Mouse (Mus musculus): ENCODE measurements at regions not wholly inside any gene's neighbourhood (a gene's known extent, or its start where the extent isn't known, plus 50 kb on each side); places are given as distances from the start of the nearest gene placed in this dataset.

DNA sequence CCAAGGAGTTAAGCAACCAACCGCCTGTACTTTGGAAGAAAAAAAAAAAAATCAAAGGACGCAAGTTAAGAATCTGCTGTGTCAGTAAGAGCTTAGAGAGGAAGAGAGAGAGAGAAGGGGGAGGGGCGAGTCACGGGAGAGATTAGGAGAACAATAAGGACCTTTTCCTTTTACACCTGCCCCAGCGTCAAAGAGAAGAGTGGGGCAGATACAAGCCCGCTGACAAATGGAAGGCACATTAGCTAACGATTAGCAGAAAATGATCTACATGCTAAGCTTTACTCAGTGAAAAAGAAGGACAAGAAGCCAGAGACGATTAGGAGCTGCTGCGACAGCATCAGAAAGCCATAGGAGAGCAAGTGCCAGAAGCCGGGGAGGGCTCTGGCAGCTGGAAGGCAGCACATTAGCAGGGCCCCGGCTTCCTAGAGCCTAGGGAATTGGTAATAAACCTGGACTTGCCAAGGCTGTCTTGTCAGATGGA lies 157.8 kb upstream of the Fam78b start:
- no peak for TF ChIP-seq CTCF (IDR thresholded peaks at IDR 0.05)
- no peaks in the 10 kb centered on the region for H3K27me3 ChIP-seq
- in situ Hi-C loops (cut with MboI; ENCODE audit: low pct_unique_long_range_greater_than_20kb): no loop called here
- POLR2A ChIA-PET: no interaction called here
- CTCF ChIA-PET: no interaction called here
- ATAC-seq (no peak), DNase-seq (ENCODE audit: low read depth, low spot score) (no peak)

DNA sequence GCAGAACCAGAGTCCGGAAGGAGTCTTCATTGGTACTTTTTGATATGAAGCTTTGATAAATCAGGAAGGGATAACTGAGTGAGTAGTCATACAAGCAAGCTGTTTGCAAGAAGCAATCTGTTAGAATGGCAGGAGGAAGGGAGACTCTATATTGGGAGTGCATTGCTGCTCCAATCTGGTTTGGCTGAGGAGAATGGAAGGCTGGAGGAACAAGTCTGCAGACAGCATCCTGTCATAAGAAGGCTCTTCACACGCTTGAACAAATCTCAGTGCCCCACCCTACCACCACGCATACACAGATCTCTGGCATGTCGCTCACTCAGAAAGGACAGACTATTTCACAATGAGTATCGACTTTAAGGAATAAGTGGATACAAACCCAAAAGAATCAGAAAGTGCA lies 154.7 kb upstream of the Fam78b start:
- TF ChIP-seq CTCF (IDR thresholded peaks at IDR 0.05): no peak
- ChIA-PET CTCF (no interaction called here), POLR2A (no interaction called here)
- DNase-seq (ENCODE audit: low read depth, low spot score) (no peak), ATAC-seq (no peak)
- H3K27me3 ChIP-seq: no peaks in the 10 kb centered on the region
- in situ Hi-C loops (cut with MboI; ENCODE audit: low pct_unique_long_range_greater_than_20kb): no loop called here

DNA sequence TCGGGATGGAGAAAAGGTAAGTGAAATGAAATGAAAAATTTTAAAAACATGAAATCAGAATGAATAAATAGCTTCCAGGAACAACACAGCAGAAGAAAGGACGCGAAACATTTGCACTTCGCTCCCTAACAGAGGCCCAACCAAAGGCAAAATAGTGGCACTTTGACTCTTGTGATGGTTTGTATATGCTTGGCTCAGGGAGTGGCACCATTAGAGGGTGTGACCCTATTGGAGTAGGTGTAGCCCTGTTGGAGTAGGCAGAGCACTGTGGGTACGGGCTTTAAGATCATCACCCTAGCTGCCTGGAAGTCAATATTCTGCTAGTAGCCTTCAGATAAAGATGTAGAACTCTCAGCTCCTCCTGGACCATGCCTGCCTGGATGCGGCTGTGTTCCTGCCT lies 154.0 kb upstream of the Fam78b start:
- ATAC-seq (no peak), DNase-seq (ENCODE audit: low read depth, low spot score) (no peak)
- no peak for TF ChIP-seq CTCF (IDR thresholded peaks at IDR 0.05)
- ChIA-PET CTCF (no interaction called here), POLR2A (no interaction called here)
- in situ Hi-C loops (cut with MboI; ENCODE audit: low pct_unique_long_range_greater_than_20kb): no loop called here
- H3K27me3 ChIP-seq: no peaks in the 10 kb centered on the region

- POLR2A ChIA-PET: no interaction called here
- H3K27me3 ChIP-seq: no peaks in the 10 kb centered on the region
- no peak for DNase-seq (ENCODE audit: low read depth, low spot score)
- no peak for TF ChIP-seq CTCF (IDR thresholded peaks at IDR 0.05)
- CTCF ChIA-PET: no interaction called here
- no peak for ATAC-seq
- in situ Hi-C loops (cut with MboI; ENCODE audit: low pct_unique_long_range_greater_than_20kb): no loop called here
Observed at GRCm38 (mm10) chr1:166848015-166848535, 153.1 kb upstream of the Fam78b start.

DNA sequence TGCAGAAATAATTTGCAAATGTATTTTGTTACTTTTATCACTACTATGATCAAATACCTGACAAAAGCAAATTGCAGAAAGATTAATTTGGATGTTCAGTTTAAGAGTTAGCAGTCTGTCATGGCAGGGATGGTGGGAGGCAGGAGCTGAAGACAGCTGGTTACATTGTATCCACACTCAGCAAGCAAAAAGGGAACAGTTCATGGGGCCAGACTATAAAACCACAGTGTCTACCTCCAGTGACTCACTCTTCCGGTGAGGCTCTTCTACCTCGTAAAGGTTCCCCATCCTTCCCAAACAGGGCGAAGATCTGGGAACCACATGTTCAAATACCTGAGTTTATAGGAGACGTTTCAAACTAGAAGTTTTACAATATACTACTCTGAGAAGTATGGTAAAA lies 145.2 kb upstream of the Fam78b start:
- POLR2A ChIA-PET: no interaction called here
- H3K27me3 ChIP-seq: no peaks in the 10 kb centered on the region

GRCm38 (mm10) chr1:166866256-166866655 lies 135.0 kb upstream of the Fam78b start:
- DNase-seq (ENCODE audit: low read depth, low spot score) (no peak), ATAC-seq (no peak)
- TF ChIP-seq CTCF (IDR thresholded peaks at IDR 0.05): no peak
- ChIA-PET POLR2A (no interaction called here), CTCF (interaction anchor here (0.9 kb wide), 1 partner anchor 10 kb away, joined by 3 read pairs; no protein-coding TSS in a partner anchor)
- in situ Hi-C loops (cut with MboI; ENCODE audit: low pct_unique_long_range_greater_than_20kb): no loop called here
- no peaks in the 10 kb centered on the region for H3K27me3 ChIP-seq

More for the DNA sequence above, 145.2 kb upstream of the Fam78b start:
- TF ChIP-seq CTCF (IDR thresholded peaks at IDR 0.05): no peak
- DNase-seq (ENCODE audit: low read depth, low spot score) (no peak), ATAC-seq (no peak)
- in situ Hi-C loops (cut with MboI; ENCODE audit: low pct_unique_long_range_greater_than_20kb): no loop called here
- CTCF ChIA-PET: interaction anchor here (1.3 kb wide), 1 partner anchor 11 kb away, joined by 3 read pairs; no protein-coding TSS in a partner anchor

DNA sequence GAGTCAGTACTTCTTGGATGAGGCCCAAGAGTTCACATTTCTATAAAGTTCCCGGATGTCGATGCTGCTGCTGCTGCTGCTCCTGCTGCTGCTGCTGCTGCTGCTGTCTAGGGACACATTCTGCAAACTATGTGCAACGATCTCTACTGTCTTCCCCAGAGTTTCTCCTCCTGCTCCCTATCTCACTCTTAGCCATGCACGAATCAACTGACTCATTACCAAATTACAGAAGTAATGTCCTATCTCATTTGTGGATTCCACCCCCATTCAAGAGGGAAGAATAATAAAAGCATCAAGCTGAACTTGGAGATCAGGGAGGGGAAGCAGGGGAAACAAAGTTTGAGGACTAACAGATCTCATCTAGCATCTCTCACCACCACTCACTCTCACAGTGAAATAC lies 130.0 kb upstream of the Fam78b start:
- no peak for TF ChIP-seq CTCF (IDR thresholded peaks at IDR 0.05)
- CTCF ChIA-PET: no interaction called here
- H3K27me3 ChIP-seq: no peaks in the 10 kb centered on the region
- POLR2A ChIA-PET: no interaction called here
- in situ Hi-C loops (cut with MboI; ENCODE audit: low pct_unique_long_range_greater_than_20kb): no loop called here
- ATAC-seq (no peak), DNase-seq (ENCODE audit: low read depth, low spot score) (no peak)

DNA sequence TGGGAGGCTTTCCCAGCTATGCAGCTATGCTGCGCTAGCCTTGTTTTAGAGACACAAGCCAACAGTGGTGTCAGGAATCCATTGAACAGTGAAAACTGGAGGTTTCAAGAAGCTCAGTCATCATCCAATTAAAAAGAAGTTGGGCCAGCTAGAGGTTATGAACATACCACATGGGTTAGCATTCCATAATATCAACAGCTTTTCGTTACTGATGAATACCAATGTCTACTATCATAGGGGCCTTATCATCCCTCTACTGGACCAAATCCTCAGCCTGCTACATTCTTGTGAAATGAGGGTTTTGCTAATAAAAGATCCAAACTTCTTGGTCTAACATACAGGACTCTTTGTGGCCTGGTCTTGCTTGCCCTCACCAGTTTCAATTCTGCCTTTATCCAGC lies 124.8 kb upstream of the Fam78b start:
- ChIA-PET POLR2A (no interaction called here), CTCF (interaction anchor here (1.0 to 1.5 kb wide), 2 partner anchors 10 to 23 kb away, joined by 3 to 5 read pairs; no protein-coding TSS in a partner anchor)
- DNase-seq (ENCODE audit: low read depth, low spot score) (no peak), ATAC-seq (no peak)
- H3K27me3 ChIP-seq: no peaks in the 10 kb centered on the region
- TF ChIP-seq CTCF (IDR thresholded peaks at IDR 0.05): no peak
- in situ Hi-C loops (cut with MboI; ENCODE audit: low pct_unique_long_range_greater_than_20kb): no loop called here

DNA sequence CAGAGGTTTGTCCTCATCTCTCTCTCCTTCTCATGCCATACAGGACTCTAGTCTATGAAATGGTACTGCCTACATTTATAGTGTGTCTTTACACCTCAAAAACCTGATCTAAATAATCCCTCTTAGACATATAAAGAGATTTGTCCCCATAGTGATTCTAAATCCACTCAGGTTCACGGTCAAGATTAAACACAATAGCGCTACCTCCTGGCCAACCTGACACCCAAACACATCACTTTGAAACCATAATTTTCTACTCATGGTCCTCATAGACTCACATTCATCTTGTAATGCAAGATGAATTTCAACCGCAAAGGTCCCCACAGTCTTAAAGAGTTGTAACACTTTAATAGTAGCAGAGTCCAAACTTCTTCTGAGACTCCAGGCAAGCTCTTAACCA lies 118.0 kb upstream of the Fam78b start:
- H3K27me3 ChIP-seq: no peaks in the 10 kb centered on the region
- DNase-seq (ENCODE audit: low read depth, low spot score) (no peak), ATAC-seq (no peak)
- CTCF ChIA-PET: no interaction called here
- no peak for TF ChIP-seq CTCF (IDR thresholded peaks at IDR 0.05)
- in situ Hi-C loops (cut with MboI; ENCODE audit: low pct_unique_long_range_greater_than_20kb): no loop called here
- POLR2A ChIA-PET: no interaction called here

DNA sequence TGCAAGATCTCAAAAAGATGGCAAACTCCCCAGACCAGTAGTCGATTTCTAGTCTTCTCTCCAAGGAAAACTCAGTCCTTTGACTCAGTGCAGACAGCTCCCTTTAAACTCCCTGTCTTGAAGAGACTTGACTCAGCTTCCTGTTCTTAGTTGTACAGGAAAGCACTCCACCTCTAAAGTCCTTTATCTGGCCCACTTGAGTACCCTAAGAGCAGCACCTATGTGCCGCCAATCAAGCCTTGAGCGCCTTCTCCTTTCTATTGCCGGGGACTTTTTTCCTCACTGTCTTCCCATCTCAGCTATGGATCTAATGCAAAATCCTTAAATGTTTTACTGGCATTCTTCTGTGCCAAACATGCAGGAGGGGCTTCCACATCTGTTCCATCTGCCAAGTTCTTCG lies 105.3 kb upstream of the Fam78b start:
- in situ Hi-C loops (cut with MboI; ENCODE audit: low pct_unique_long_range_greater_than_20kb): no loop called here
- no peak for DNase-seq (ENCODE audit: low read depth, low spot score)
- ATAC-seq: no peak
- no peak for TF ChIP-seq CTCF (IDR thresholded peaks at IDR 0.05)
- ChIA-PET POLR2A (no interaction called here), CTCF (no interaction called here)
- no peaks in the 10 kb centered on the region for H3K27me3 ChIP-seq

DNA sequence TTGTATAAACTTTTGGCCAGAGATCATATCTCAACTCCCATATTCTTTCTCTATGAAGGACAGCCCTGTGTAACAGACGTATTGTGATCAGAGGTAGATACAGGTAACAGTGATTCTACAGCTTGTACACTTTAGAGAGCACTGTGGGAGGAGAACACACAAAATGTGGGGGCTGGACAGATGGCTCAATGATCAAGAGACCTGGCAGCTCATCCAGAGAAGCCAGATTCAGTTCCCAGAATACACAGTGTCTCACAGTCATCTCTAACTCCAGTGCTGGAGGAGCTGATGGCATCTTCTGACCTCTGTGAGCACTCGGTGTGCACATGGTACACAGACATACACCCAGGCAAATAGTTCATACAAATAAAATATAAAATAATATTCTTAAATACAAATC lies 102.5 kb upstream of the Fam78b start:
- in situ Hi-C loops (cut with MboI; ENCODE audit: low pct_unique_long_range_greater_than_20kb): no loop called here
- CTCF ChIA-PET: no interaction called here
- POLR2A ChIA-PET: no interaction called here
- H3K27me3 ChIP-seq: no peaks in the 10 kb centered on the region
- TF ChIP-seq CTCF (IDR thresholded peaks at IDR 0.05): no peak
- no peak for ATAC-seq
- no peak for DNase-seq (ENCODE audit: low read depth, low spot score)

- DNase-seq (ENCODE audit: low read depth, low spot score) (no peak), ATAC-seq (no peak)
- H3K27me3 ChIP-seq: no peaks in the 10 kb centered on the region
- CTCF ChIA-PET: interaction anchor here (0.6 kb wide), 1 partner anchor 19 kb away, joined by 3 read pairs; no protein-coding TSS in a partner anchor
- in situ Hi-C loops (cut with MboI; ENCODE audit: low pct_unique_long_range_greater_than_20kb): no loop called here
- POLR2A ChIA-PET: no interaction called here
- TF ChIP-seq CTCF (IDR thresholded peaks at IDR 0.05): no peak
Observed at GRCm38 (mm10) chr1:166899238-166899637, 102.0 kb upstream of the Fam78b start.

All from Patski (cell line).